Mouse (Mus musculus): ENCODE results near the gene Adnp.
A peak's percentile ranks its signal among the peaks of the same experiment; 100 is the strongest.
"Not testable (repeated sequence)": the region's sequence is repeated elsewhere in the genome, so short reads cannot be mapped to it uniquely, and the experiment has no call there.

Adnp gene

GRCm38 (mm10) chr2:168205681-168206631 lies 956 bp downstream of the Adnp start:
- DNase-seq = peak in 1 of 2 experiments; percentile 42

DNA sequence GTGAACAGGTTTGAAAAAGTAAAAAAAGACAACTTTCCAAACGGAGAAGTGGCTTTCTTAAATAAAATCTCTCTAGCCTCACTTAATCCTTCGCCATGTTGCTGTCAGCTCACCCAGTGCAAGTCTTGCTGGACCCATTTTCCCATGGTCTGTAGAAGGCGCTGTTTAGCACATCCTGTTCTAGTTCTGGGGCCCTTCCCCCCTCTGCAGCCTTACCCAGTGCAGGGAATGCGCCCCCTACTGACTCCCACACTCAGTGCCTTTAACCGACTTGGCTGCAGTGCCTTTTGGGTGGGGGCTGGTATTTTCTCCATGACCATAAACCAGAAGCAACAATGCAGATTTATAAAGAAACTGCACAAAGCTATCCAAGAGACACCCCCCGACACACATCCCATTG lies 1.6 kb downstream of the Adnp start:
- peak; percentile 93 to 96 for DNase-seq

DNA sequence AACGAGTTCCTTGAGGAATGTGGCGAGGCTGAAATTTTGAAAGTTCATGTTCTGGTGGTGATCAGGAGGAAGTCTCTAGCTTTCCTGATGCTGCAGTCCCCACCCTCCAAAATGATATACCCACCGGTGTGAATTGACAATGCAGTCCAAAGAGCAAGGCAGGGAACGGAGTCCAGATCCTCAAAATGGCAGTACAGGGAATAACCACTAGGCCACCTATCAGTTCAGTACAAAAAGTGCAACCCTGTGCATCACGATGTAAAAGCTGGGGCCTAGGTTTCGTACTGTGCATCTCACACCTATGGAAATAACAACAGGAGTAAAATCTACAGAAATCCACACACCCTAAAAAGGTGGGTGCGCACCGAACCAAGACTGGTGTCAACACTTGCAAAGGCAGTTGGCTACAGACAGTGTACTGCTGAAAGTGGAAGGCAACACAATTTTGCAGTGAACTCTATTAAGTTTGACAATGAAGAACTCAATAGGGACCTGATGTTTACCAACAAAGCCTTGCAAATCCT lies 2.4 kb downstream of the Adnp start:
- no peak for DNase-seq

GRCm38 (mm10) chr2:168200014-168200691 lies 6.8 kb downstream of the Adnp start:
- DNase-seq = no peak

- DNase-seq = no peak
These were observed 7.4 kb downstream of the Adnp start for GRCm38 (mm10) chr2:168199476-168199875.

GRCm38 (mm10) chr2:168198421-168198820 lies 8.5 kb downstream of the Adnp start:
- DNase-seq = no peak

- no peak for DNase-seq
These were observed 11.2 kb downstream of the Adnp start for GRCm38 (mm10) chr2:168195721-168196120.

- DNase-seq = no peak
These were observed 13.2 kb downstream of the Adnp start for GRCm38 (mm10) chr2:168193685-168194084.

- no peak for DNase-seq
These were observed 15.1 kb downstream of the Adnp start for GRCm38 (mm10) chr2:168191856-168192255.

- no peak for DNase-seq
These were observed 31.0 kb downstream of the Adnp start for GRCm38 (mm10) chr2:168175946-168176345.

DNA sequence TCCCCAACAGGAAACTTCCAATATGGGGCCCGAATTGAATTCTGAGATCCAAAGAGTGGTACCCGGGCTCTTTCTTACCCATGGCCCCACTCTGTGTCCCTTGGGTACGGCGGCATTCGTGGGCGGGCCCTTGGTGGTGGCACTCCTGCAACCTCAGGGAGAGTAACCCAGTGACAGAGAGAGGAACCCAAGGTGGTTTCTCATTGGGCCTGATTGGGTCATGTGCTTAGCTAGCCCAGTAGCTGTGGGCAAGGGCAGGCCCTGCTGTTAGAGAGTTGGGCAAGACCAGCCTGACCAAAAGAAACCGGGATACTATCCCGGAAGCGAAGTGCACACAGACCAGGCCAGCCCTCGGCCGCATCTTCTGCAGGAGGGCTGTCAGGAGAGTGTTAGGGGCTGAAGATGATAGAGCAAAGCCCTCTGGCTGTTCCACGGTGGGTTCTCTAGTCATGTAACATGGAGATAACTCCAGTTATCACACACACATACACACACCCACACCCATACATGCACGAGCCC lies 36.7 kb downstream of the Adnp start:
- DNase-seq = peak; percentile 85 to 88

- DNase-seq = no peak
These were observed 37.2 kb downstream of the Adnp start for GRCm38 (mm10) chr2:168169800-168170113.

- peak; percentile 62 to 68 for DNase-seq
These were observed 37.8 kb downstream of the Adnp start for GRCm38 (mm10) chr2:168168892-168169799.

- no peak for DNase-seq
These were observed 39.1 kb downstream of the Adnp start for GRCm38 (mm10) chr2:168167781-168168180.

DNA sequence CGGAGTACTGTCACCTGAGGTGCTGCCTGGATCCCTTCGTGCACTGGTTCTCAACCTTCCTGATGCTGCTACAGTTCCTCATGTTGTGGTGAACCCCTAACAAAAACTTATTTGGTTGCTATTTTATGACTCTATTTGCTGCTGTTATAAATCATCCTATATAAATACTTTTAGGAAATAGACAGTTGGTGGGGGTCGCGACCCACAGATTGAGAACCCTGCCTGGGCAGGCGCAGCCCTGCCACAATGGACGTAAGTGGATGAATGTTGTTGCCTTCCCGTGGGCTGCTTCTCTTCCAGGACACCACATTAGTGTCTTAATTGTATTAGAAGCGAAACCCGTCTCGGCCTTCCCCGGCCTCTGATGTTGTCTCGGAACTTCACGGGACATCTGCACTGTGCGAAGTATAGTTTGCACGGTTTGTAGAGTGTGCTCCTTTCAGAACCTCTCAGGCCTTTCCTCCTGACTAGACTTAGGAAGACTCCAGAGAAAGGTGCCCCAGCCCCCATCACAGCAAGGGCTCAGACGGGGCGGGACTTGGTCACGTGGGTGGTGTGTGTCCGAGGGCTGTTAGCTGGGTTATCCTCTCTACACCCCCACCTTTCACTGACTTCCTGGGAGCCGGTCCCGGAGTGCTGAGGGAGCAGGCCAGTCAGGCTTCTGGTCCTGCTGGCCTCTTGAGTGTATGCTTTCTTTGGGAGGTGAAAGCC lies 40.0 kb downstream of the Adnp start:
- peak; percentile 66 to 81 for DNase-seq

DNA sequence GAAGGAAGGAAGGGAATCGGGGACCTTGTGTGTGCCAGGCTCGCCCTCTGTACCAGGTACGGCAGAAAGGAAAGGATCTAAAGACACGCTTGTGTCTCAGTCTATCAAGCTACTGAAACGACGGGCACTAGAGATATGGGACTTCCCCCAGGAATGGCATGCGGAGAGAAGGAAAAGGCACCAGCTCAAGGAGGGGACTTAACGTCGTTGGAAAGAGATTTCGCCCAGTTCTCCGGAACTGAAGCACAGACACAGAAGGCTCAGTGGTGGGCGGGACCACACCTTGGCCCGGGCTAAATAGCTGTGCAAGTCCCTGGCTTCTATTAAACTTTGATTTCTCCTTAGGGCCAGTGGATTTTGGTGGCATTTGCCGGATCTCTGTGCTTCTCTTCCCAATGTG lies 44.9 kb downstream of the Adnp start:
- peak in 1 of 2 experiments; percentile 61 for DNase-seq

GRCm38 (mm10) chr2:168161514-168161971 lies 45.4 kb downstream of the Adnp start:
- DNase-seq = no peak

GRCm38 (mm10) chr2:168160370-168160930 lies 46.5 kb downstream of the Adnp start:
- peak in 1 of 2 experiments; percentile 27 for DNase-seq

- DNase-seq = peak; percentile 88 to 91
These were observed 47.8 kb downstream of the Adnp start for GRCm38 (mm10) chr2:168158911-168159711.

- DNase-seq = not testable (repeated sequence)
These were observed 48.9 kb downstream of the Adnp start for GRCm38 (mm10) chr2:168157974-168158373.

Measured in kidney, postnatal 36 days (tissue).